Mouse (Mus musculus): ENCODE measurements around the gene Foxm1. TPM values are rescaled to one million over a fixed set of nuclear protein-coding genes. Genes with fewer than 3 reads are reported as not detected.

Gene Foxm1
- total and polyA plus RNA-seq, 2 experiments from 2014 or later, result 2.9 to 8.5 TPM

GRCm38 (mm10) chr6:128410305-128410704, 47.5 kb downstream of the Foxm1 start:
- Histone ChIP-seq H3K27ac (ENCODE audit: low read depth, low read length) (no peak overlapping the region), H3K27me3 (ENCODE audit: insufficient read depth, low read length) (no peaks in the 10 kb centered on the region), H3K9me3 (ENCODE audit: low read length) (no peaks in the 10 kb centered on the region), H3K36me3 (ENCODE audit: insufficient read depth, low read length) (peaks cover 44% of the 10 kb centered on the region), H3K9ac (replicated peaks; ENCODE audit: low read length, poor library complexity, severe bottlenecking) (no peak overlapping the region), H3K4me2 (ENCODE audit: low read depth, low read length, poor library complexity, severe bottlenecking) (no peak overlapping the region), H3K4me3 (ENCODE audit: low read depth, low read length) (no peak overlapping the region), H3K4me1 (ENCODE audit: insufficient read depth, low read length) (no peaks in the 10 kb centered on the region)
- DNase-seq (ENCODE audit: low spot score) (no peak), ATAC-seq (ENCODE audit: low FRiP score) (no peak; the same call in 1 of the 2 replicates)
- WGBS, result 96% methylated on average over 13 of the region's 13 CpGs
- TF ChIP-seq CTCF (IDR thresholded peaks at IDR 0.05), result no peak

GRCm38 (mm10) chr6:128411115-128411514, 48.3 kb downstream of the Foxm1 start:
- DNase-seq (ENCODE audit: low spot score) (peak; percentile 78), ATAC-seq (ENCODE audit: low FRiP score) (peak; percentile 48)
- Histone ChIP-seq H3K36me3 (ENCODE audit: insufficient read depth, low read length) (peaks cover 44% of the 10 kb centered on the region), H3K4me3 (ENCODE audit: low read depth, low read length) (no peak overlapping the region), H3K9me3 (ENCODE audit: low read length) (no peaks in the 10 kb centered on the region), H3K9ac (replicated peaks; ENCODE audit: low read length, poor library complexity, severe bottlenecking) (no peak overlapping the region), H3K27me3 (ENCODE audit: insufficient read depth, low read length) (no peaks in the 10 kb centered on the region), H3K27ac (ENCODE audit: low read depth, low read length) (no peak overlapping the region), H3K4me1 (ENCODE audit: insufficient read depth, low read length) (no peaks in the 10 kb centered on the region), H3K4me2 (ENCODE audit: low read depth, low read length, poor library complexity, severe bottlenecking) (no peak overlapping the region)
- WGBS, result 17% methylated on average over 3 of the region's 3 CpGs
- TF ChIP-seq CTCF (IDR thresholded peaks at IDR 0.05), result peak; percentile 97

- DNase-seq (ENCODE audit: low spot score) (no peak), ATAC-seq (ENCODE audit: low FRiP score) (no peak)
- Histone ChIP-seq H3K9me3 (ENCODE audit: low read length) (no peaks in the 10 kb centered on the region), H3K27ac (ENCODE audit: low read depth, low read length) (no peak overlapping the region), H3K9ac (replicated peaks; ENCODE audit: low read length, poor library complexity, severe bottlenecking) (no peak overlapping the region), H3K4me2 (ENCODE audit: low read depth, low read length, poor library complexity, severe bottlenecking) (no peak overlapping the region), H3K27me3 (ENCODE audit: insufficient read depth, low read length) (no peaks in the 10 kb centered on the region), H3K4me1 (ENCODE audit: insufficient read depth, low read length) (no peaks in the 10 kb centered on the region), H3K4me3 (ENCODE audit: low read depth, low read length) (no peak overlapping the region), H3K36me3 (ENCODE audit: insufficient read depth, low read length) (peaks cover 15% of the 10 kb centered on the region)
- WGBS, result 93% methylated on average over 5 of the region's 5 CpGs
- no peak for TF ChIP-seq CTCF (IDR thresholded peaks at IDR 0.05)
Measured at GRCm38 (mm10) chr6:128416169-128416568, 53.4 kb downstream of the Foxm1 start.

GRCm38 (mm10) chr6:128418076-128418475, 55.3 kb downstream of the Foxm1 start:
- Histone ChIP-seq H3K4me2 (ENCODE audit: low read depth, low read length, poor library complexity, severe bottlenecking) (no peak overlapping the region), H3K4me1 (ENCODE audit: insufficient read depth, low read length) (no peaks in the 10 kb centered on the region), H3K27me3 (ENCODE audit: insufficient read depth, low read length) (no peaks in the 10 kb centered on the region), H3K27ac (ENCODE audit: low read depth, low read length) (no peak overlapping the region), H3K9me3 (ENCODE audit: low read length) (no peaks in the 10 kb centered on the region), H3K4me3 (ENCODE audit: low read depth, low read length) (no peak overlapping the region), H3K36me3 (ENCODE audit: insufficient read depth, low read length) (no peaks in the 10 kb centered on the region; the same call in 1 of the 2 replicates), H3K9ac (replicated peaks; ENCODE audit: low read length, poor library complexity, severe bottlenecking) (no peak overlapping the region)
- no peak for ATAC-seq (ENCODE audit: low FRiP score)
- 94% methylated on average over 1 of the region's 1 CpGs for WGBS
- no peak for DNase-seq (ENCODE audit: low spot score)
- TF ChIP-seq CTCF (IDR thresholded peaks at IDR 0.05), result no peak

- no peak for TF ChIP-seq CTCF (IDR thresholded peaks at IDR 0.05)
- WGBS, result 86% methylated on average over 2 of the region's 2 CpGs
Measured at GRCm38 (mm10) chr6:128421036-128421435, 58.3 kb downstream of the Foxm1 start.

GRCm38 (mm10) chr6:128421480-128421879, 58.7 kb downstream of the Foxm1 start:
- no peaks in the 10 kb centered on the region for H3K9me3 ChIP-seq (ENCODE audit: low read length)
- H3K4me2 ChIP-seq (ENCODE audit: low read depth, low read length, poor library complexity, severe bottlenecking), result no peak overlapping the region
- no peaks in the 10 kb centered on the region for H3K27me3 ChIP-seq (ENCODE audit: insufficient read depth, low read length)
- no peak for ATAC-seq (ENCODE audit: low FRiP score)
- DNase-seq (ENCODE audit: low spot score), result no peak
- no peaks in the 10 kb centered on the region for H3K4me1 ChIP-seq (ENCODE audit: insufficient read depth, low read length)
- 89% methylated on average over 3 of the region's 3 CpGs for WGBS
- H3K27ac ChIP-seq (ENCODE audit: low read depth, low read length), result no peak overlapping the region
- TF ChIP-seq CTCF (IDR thresholded peaks at IDR 0.05), result no peak
- no peak overlapping the region for H3K9ac ChIP-seq (replicated peaks; ENCODE audit: low read length, poor library complexity, severe bottlenecking)
- no peak overlapping the region for H3K4me3 ChIP-seq (ENCODE audit: low read depth, low read length)
- no peaks in the 10 kb centered on the region; the same call in 1 of the 2 replicates for H3K36me3 ChIP-seq (ENCODE audit: insufficient read depth, low read length)

More at GRCm38 (mm10) chr6:128421036-128421435, 58.3 kb downstream of the Foxm1 start:
- no peaks in the 10 kb centered on the region for H3K27me3 ChIP-seq (ENCODE audit: insufficient read depth, low read length)
- H3K36me3 ChIP-seq (ENCODE audit: insufficient read depth, low read length), result no peaks in the 10 kb centered on the region; the same call in 1 of the 2 replicates
- H3K9me3 ChIP-seq (ENCODE audit: low read length), result no peaks in the 10 kb centered on the region
- no peak overlapping the region for H3K9ac ChIP-seq (replicated peaks; ENCODE audit: low read length, poor library complexity, severe bottlenecking)
- no peak overlapping the region for H3K27ac ChIP-seq (ENCODE audit: low read depth, low read length)
- no peaks in the 10 kb centered on the region for H3K4me1 ChIP-seq (ENCODE audit: insufficient read depth, low read length)
- no peak overlapping the region for H3K4me2 ChIP-seq (ENCODE audit: low read depth, low read length, poor library complexity, severe bottlenecking)
- ATAC-seq (ENCODE audit: low FRiP score), result no peak
- H3K4me3 ChIP-seq (ENCODE audit: low read depth, low read length), result no peak overlapping the region
- DNase-seq (ENCODE audit: low spot score), result no peak
